Mouse (Mus musculus): Measurements from ENCODE around the gene Kat14.
"Not testable (repeated sequence)": the region's sequence is repeated elsewhere in the genome, so short reads cannot be mapped to it uniquely, and the experiment has no call there.

Gene Kat14

DNA sequence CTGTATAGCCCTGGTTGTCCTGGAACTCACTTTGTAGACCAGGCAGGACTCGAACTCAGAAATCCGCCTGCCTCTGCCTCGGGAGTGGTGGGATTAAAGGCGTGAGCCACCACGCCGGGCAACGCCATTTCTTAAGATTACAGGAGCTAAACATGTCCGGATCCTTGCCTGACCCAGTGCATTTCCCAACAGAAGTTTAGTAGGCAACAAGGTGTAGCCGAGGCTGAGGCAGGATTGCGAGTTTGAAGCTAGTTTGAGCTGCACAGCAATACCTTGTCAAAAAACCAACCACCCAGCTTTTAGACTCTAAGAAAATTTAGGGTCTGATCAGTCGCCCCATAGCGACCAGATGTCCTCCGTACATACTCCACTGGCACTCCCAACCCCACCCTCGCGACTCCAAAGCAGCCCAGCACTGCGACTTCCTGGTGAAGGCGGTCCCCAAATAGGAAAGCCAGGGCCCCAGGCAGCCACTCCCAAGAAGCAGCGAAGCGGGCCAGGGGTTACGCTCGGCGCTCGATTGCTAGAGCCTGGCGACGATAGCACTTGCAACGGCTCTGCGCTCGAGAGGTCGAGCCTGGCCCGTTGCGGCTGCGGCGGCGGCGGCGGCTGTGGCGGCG lies at the start of gene Kat14, which contains the start of gene Pet117:
Gene Kat14 (plus strand): TSS at position 584 of the 620 bp plus-strand sequence.
Gene Pet117 (plus strand): TSS at position 597 of the 620 bp plus-strand sequence.
- DNase-seq: peak; percentile 96

GRCm38 (mm10) chr2:144324218-144324617 lies 44.6 kb upstream of the Kat14 start:
- DNase-seq: no peak

- no peak for DNase-seq
These were observed 39.3 kb upstream of the Kat14 start for GRCm38 (mm10) chr2:144329451-144329850.

GRCm38 (mm10) chr2:144329937-144330336 lies 38.8 kb upstream of the Kat14 start:
- DNase-seq: peak; percentile 24

DNA sequence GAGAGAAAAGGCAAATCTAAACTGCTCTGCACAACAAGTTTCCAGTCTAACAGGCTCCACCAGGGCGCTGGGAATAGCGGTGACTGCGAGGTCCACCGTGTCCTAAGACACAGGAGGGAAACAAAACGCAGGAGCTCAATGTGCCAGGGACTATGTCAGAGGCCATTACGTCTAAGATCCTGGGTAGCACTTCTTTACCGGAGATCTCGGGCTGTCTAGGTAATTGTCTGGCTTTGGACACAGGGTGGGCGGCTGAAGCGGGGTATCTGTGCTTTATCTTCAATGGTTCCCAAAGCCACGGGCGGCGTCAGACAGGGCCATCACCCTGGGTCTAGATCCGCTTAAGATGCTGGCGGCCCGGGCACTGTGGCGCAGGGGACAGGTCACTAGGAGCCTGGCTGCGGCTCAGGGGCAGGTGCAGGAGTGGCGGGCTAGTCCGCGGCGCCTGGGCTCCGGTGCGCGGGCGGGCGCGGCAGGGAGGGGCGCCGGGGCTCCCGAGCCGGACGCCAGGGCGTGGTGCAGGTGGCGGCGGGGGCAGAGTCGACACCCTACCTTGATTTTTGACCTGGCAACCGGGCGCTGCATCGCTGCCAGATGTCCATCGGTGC lies 38.3 kb upstream of the Kat14 start:
- DNase-seq: no peak

- DNase-seq: peak; percentile 40
These were observed 37.8 kb upstream of the Kat14 start for GRCm38 (mm10) chr2:144330960-144331371.

DNA sequence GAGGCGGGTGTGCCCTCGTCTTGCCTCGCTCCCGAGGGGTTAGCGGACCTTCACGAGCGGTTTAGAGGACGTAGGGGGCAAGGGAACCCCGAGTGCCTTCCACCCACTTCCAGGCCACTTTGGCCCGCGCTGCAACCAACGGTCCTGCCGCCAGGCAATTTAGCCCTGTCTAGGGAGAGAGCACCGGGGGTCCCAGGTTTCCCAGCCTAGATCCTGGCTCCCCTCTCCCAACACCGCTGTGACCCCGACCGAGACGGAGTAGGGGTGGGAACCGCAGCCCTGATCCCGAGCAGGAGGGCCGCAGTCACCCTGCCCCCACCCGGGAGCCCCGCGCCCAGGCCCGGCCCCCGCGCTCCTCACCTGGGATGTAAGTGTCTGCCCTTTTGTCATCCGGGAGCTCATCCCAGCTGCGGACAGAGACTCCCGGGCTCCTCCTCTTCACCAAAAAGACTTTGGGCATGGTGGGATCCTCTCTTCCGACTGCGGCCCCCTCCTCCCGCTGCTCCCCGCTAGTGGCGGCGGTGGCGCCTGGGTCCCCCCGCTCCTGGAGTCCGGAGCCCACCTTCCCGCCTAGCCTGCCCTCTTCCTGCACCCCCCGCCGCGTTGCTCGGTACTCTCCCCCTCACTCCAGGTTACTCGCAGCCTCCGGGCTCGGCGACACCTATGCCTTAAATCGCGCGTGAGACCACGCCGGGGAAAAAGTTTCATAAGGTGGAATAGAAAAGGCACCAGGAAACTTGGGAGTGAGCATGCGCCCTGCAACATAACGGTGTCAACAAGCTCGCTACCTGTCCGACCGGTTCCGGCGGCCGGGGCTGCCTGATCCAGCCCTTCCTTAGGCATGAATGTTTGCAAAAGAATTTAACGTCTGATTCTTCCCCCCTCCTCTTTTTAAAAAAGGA lies 37.1 kb upstream of the Kat14 start, which contains the start of gene Ovol2:
Gene Ovol2 (minus strand): TSS at position 746 of the 902 bp plus-strand sequence.
- peak; percentile 76 for DNase-seq

- DNase-seq: no peak
These were observed 36.3 kb upstream of the Kat14 start for GRCm38 (mm10) chr2:144332486-144332885.

DNA sequence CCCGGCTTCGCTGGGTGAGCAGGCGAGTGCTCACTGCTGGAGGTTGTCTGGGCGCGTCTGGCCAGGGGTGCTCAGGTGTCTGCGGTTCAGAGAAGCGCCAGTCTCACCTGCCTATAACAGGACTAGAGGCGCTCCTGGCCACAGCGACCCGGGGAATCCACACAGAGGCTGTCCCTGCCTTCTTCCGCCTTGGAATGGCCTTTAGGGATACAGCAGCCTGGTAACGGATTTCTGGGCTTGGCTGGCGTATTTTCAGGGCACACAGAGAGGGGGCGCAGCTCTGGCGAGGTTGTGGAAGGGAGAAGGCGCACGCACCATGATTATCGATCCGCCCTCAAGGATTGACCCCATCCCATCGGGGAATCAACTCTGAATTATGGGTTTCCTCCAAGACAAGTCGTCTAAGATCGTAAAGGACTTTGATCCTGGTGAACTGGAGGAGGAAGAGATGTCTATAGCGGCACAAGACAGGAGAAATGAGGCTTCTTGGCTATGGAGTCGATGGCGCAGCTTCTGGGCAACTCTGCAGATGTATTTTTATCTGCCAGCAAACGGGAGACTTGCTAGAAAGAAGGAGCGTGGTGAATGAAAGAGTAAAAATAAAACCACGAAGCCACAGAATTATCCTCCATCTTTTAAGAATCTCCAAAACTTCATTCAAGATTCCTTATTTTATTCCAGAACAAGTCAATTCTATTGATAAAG lies 35.5 kb upstream of the Kat14 start:
- peak; percentile 23 for DNase-seq

- DNase-seq: no peak
These were observed 31.6 kb upstream of the Kat14 start for GRCm38 (mm10) chr2:144337230-144337629.

- DNase-seq: no peak
These were observed 31.1 kb upstream of the Kat14 start for GRCm38 (mm10) chr2:144337701-144338100.

DNA sequence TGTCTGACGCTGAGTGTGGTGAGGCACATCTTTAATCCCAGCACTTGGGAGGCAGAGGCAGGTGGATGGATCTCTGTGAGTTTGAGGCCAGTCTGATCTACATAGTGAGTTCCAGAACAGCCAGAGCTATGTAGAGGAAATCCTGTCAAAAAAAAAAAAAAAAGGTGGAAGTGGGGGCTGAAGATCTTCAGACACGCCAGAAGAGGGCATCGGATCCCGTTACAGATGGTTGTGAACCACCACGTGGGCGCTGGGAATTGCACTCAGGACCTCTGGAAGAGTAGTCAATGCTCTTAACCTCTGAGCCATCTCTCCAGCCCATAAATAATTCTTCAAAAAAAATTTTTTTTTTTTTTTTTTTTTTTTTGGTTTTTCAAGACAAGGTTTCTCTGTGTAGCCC lies 30.6 kb upstream of the Kat14 start:
- not testable (repeated sequence) for DNase-seq

DNA sequence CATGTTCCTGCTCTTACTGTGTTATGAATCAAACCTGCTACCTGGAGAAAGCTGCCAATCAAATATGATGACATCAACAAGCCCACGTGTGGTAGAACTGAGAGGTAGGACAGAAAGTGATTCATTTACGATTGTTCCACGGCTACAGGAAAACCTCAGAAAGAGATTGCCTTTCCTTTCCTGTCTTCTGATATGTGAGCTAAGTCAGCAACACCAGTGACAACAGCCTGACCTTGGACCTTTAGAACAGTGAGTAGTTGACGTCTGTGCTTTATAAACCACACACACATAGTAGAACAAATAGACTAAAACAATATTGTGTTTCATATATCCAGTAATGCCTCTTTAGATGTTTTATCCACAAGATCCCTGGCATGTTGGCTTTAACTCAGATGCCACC lies 25.6 kb upstream of the Kat14 start:
- no peak for DNase-seq

DNA sequence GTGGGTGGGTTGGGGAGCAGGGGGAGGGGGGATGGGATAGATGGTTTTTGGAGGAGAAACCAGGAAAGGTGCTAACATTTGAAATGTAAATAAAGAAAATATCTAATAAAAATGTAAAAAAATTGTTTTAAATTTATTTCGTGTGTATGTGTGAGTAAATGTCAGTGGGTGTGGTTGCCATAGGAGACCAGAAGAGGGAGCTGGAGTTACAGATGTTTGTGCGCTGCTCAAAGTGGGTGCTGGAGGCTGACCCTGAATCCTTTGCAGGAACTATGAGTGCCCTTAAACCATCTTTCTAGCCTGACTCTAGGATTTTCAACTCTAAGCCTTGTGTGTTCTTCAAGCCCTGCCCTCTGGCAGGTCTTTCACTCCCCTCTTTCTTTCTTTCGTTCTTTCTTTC lies 20.3 kb upstream of the Kat14 start:
- DNase-seq: no peak

- DNase-seq: no peak
These were observed 15.9 kb upstream of the Kat14 start for GRCm38 (mm10) chr2:144352843-144353242.

- DNase-seq: no peak
These were observed 238 bp downstream of the Kat14 start for GRCm38 (mm10) chr2:144369020-144369421.

DNA sequence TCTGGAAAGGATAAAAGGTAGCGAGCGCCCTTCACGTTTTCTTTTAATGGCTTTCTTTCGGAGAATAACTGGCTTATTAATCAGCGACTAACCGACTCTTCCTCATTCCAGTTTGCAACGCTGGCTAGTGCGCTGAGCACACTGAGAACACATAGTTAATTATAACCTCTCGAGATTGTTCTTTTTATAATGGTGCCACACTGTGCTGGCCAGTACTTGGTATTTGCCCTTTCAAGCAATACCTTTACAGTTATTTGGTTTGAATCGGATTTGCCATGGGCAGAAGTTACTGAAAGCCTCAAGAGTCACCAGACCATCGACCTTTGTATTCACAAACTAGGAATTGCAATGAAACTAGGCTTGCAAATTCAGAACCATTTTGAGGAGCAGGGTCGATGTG lies 728 bp downstream of the Kat14 start:
- DNase-seq: peak; percentile 39

- DNase-seq: peak; percentile 7
These were observed 2.8 kb downstream of the Kat14 start for GRCm38 (mm10) chr2:144371566-144371965.

GRCm38 (mm10) chr2:144373063-144373462 lies 4.3 kb downstream of the Kat14 start:
- no peak for DNase-seq

DNA sequence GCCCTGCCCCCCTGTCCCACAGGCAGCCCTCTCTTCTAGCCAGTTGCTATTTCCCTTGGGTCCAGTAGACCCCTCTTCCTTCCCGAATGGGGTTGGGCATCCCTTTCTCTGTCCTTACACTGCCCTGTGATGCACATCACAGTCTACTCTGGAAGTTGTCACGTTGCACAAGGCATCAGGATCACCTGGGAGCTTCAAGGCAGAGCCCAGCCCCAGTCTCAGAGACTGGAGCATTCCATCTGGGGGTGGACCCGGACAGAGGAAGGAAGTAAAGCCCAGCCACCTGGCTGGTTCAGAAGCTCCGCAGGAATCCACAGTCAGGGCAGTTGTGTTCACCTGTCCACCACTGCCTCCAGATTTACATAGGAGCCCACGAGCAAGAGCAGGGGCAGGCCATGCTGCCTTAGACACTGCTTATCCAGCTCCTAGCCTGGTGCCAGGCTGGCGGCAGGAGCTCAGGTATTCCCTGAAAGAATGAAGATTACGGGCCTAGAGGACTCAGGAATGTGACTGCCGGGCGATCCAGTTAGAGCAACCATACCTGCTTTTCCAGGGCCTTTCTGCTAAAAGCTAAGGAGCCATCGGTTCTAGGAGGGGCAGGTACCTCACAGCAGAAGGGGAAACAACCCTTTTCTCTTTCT lies 6.4 kb downstream of the Kat14 start:
- no peak for DNase-seq

GRCm38 (mm10) chr2:144381293-144381692 lies 12.5 kb downstream of the Kat14 start:
- DNase-seq: no peak

DNA sequence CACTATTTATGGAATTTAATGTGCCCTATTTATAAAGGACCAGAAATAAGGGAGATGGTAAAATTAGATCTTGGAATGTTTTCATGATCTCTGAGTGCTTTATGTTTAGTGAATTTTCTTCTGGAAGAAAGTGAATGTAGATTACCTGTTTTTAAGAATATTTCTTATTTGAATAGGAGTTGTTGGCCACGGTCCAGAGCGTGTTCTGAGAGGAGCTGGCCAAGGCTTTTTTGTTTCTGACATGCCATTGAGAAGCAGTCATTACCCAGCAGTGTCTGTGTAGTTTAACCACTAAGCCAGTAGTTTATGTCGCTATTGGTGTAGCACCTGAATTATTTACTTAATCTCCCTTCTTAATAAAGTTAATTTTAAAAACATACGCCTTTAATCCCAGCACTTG lies 13.0 kb downstream of the Kat14 start:
- DNase-seq: no peak

Measured in kidney, adult 11 months (tissue).